Mouse (Mus musculus): Measurements from ENCODE around the gene Rin2.

The Rin2 gene

DNA sequence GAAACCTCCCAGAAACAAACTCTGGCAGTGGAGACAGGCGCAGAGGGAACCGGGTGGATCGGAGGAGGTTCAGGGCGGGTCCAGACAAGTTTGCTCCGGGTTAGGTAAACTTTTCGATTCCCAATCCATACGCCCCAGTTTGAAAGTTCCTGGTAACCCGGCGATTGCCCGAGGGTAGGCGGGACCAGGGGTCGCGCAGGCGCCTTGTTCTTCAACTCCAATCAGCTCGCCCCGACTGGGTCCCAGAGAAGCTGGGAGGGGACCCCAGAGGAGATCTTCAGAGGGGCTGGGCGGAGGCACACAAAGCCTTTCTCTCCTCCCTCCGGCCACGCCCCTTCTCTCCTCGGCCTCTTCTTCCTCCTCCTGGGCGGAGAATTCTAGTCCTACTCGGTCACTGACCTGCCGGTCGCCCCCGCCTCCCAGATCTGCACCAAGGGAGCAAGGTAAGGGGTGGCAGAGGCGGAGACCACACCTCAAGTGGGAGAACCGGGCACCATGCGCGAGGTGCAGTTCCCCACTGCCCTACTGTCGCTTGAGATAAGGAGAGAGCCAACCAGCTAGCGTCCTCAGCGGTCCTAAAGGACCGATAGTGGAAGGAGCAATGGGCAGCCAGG lies at the start of gene Rin2:
Rin2 (plus strand) TSS at position 74 of the 614 bp plus-strand sequence.
- ATAC-seq (ENCODE audit: low TSS enrichment) = peak; percentile 41

DNA sequence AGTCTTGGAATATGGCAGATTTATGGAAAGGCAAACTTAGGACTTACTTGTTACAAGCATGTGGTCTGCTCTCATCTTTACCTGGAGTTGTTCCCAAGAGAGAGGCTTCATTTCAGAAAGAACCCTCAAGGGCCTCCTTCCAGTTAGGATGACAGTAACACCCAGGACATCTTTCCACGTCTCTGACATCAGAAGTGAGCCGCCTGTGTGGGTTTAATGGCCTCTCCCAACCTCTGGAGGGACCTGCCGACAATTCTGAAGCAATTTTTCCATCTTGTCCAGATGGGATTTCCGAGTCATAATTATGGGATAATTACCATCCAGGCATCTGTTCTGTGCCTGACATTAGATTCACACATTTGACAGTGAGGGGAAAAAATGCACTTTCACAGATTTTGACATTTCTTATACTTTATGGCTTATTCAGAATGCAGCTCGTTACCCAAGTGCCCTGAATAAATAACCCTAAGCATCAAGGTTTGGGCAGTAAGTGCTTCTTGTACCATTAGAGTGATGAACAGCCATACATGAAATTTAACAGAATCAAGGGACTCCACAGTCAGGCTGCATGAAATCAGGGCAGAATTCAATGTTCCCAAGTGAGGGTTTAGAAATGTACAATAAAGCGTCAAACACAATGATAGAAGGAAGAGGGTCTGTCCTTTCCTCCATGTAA lies 43.8 kb upstream of the Rin2 start:
- no peak for ATAC-seq (ENCODE audit: low TSS enrichment)

DNA sequence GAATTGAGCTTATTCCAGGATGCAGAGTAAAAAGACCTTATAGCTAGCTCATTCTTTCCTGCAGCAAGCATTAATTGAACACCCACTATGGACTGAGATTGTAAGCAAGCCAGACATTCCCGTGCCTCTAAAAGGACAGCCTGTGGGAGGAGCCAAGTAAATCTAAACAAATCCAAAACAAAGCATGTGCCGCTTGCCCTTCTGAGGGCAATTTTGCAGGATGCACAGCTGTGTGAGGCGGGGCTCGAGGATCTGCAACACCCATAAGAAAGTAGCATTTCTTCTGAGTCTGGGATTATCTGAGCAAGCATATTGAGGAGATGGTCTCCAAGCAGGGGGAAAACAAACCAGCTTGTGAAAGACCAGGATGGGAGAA lies 43.2 kb upstream of the Rin2 start:
- ATAC-seq (ENCODE audit: low TSS enrichment) = no peak

DNA sequence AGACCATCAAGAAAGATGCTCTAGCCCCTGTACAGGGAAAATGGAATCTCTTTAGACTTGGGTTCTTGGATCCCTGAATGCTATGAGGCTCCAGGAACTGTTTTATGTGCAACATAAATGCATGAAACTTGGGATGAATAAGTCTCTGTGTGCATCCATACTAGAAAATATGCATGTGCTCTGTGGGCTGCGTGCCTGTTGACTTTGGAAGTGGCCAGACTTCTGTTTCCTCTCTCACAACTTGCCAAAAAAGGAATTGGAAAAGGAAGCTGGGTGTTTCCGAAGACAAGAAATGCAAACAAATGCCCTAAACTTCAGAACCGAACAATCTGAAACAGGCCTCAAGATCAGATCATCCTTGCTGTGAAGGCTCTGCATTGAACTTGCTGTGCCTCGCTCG lies 41.2 kb upstream of the Rin2 start:
- no peak for ATAC-seq (ENCODE audit: low TSS enrichment)

DNA sequence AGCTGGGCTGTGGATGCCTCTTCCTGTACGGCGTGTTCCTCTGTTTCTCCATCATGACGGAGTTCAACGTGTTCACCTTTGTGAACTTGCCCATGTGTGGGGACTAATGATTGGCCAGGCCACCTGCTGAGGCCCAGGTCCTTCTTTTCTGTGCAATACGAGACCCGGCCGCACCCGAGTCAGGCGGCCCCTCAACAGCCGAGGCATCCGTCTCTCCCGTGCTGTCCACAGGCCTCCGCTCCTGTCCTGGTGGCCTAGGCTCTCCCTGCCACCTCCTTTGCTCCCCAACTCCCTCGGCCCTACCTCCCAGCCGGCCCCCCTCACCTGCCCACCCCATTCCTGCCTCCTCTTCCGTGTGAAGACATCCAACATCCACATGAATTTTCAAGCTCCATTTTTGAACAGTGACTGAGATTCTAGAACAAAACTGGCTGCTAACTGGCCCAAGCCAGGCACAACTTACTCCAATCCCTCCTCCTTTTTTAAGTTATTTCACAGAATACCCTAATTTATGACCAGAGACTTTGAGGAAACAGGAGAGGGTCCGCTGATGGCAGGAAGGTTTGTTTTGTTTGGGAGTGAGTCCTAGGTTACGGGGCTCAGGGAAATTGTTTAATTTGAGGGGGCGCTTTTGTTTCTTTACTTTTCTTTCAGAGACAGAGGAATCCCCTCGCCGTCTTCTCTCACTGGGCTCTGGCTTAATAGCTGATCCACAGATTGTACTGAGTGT lies 34.6 kb upstream of the Rin2 start:
- ATAC-seq (ENCODE audit: low TSS enrichment) = no peak

DNA sequence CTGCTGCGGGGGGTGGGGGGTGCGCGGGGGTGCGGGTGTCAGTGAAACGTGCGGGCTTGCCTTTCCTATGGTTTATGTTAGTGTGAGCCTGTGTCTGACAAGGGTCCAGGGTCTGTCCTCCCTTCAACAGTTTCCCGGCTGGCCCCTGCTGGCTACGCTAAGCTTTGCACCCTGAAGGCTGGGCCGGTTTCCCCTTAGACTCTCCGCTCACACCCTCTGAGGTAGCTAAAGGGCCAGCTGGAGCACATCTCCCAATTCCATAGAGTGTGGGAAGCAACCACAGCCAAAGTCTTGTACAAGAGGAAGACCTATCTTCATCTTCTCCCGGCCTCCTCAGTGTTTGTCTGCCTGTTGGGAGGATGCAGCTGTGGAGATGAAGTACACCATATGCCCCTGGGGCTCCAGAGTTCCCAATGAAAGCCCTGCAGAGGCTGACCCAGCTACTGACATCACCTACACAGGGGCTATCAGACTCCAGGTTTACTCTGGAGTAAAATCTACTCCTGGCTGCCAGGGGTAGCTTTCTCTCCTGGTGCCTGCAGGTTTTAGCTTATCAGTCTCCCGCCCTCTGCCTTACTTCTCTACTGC lies 19.5 kb upstream of the Rin2 start:
- no peak for ATAC-seq (ENCODE audit: low TSS enrichment)

DNA sequence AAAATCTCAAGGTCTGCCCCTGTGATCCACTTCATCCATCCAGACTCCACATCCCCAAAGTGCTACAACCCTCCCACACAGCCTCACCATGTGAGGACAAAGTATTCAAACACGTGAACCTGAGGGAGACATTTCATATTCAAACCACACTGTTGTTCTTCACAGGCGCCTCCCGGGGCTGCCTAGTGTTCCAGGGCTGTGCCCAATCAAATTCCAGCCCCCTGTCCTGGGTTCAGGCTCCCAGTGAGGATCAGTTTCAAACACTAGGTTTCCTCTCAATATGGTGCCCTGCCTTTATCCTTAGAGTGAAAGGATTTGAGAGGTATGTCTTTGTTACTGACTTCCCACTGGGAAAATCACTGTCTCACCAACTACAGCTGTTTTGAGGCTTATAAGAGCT lies 18.9 kb upstream of the Rin2 start:
- ATAC-seq (ENCODE audit: low TSS enrichment) = no peak

DNA sequence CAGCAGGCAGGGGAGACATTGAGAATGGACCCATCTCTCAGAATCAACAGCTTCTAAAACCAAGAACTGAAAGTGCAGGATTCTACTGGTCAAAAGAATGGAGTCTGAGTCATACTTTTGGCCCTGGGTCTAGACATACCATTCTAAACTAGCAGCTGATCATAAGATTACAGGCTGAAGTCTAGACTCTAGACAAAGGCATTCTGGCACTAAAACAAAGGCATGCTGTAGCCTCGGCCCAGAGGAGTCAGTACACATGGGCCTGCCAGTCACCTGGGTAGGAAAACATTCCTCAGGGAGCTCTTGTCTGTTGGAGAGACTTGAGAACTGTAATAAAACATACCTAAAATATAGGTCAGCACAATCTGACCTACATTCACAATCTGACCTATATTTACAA lies 18.3 kb upstream of the Rin2 start:
- ATAC-seq (ENCODE audit: low TSS enrichment) = no peak

DNA sequence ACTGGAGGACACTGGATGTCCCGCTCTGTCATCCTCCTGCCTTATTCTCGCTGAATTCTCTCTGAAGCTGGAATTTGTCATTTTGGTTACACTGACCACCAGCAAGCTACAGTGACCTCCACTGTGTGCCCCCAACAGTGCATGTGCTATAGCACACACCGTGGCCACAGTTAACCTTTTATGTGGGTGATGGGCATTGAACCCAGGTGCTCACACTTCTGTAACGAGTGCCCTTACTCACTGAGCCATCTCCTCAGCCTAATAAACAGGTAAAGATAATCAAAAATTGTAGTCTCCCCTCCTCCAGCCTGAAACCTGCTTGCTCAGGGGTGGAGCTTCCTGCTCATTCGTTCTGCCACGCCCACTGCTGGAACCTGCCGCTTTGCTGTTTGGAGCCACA lies 13.8 kb upstream of the Rin2 start:
- no peak for ATAC-seq (ENCODE audit: low TSS enrichment)

DNA sequence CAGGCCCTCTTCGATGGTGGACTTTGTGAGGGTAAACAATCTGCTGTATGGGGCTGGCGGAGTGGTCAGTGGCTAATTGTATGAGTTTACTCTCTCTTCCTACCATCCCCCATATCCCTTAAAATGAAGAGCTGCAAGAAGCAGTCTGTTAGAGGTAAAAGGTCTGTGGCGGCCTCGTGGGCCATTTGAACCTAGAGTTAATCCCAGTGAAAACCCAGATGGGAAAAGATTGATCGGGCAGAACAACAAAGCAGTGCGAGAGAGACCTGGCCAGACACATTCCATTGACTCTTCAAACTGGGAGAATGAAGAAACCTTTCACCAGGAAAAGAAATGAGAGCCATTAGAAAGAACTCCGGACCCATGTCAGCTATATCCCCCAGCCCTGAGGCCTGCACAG lies 11.1 kb upstream of the Rin2 start:
- ATAC-seq (ENCODE audit: low TSS enrichment) = no peak

DNA sequence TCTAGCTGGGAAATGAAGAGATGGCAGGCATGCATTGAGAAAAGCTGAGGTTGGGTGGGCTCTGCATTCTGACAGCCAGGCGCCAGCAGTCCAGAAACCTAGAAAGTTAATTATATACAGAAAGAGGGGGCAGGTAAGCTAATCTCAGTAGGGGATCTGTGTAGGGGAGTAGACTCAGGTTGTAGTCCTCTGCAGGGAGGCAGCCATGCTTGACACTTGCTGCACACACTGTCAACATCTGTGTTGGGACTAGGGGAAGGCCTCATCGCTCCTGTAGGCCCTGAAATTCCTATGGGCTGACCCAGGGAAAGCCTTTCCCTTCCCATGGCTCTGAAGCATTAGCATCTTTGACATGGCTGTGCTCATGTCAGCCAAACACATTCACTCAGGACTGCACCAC lies 10.7 kb upstream of the Rin2 start:
- ATAC-seq (ENCODE audit: low TSS enrichment) = no peak

DNA sequence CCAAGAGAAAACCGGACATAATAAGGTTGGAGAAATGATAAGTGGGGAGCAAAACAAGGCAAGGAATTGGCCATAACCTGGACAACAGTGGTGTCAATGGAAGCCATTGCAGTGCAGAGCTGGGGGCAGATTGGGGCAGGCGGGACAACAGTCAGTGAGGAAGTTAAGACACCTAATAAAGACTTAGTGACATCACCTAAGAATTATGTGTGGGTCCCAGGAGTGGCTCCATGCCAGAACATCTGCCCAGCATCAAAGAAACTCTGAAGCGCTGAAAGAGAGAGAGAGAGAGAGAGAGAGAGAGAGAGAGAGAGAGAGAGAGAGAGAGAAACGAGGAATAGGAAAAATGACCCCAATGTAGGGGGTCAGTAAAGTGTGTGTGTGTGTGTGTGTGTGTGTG lies 6.9 kb upstream of the Rin2 start:
- ATAC-seq (ENCODE audit: low TSS enrichment) = no peak

DNA sequence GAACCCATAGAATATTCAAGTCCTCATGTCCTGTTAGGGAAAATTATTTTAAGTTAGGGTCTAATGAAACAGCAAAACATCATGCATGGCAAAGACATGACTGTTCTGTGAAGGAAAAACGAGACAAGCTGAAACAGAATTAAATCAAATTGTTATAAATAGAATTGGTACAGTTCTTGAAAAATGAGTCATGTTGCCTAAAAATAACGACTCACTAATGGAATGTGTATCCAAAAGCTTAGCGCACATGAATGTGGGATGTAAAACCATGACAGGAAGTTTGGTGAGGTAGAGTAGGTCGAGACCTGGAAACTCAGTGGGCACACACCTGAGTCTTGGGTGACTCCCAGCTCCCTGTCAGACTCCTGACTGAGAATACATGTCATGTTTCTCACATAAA lies 4.9 kb upstream of the Rin2 start:
- no peak for ATAC-seq (ENCODE audit: low TSS enrichment)

DNA sequence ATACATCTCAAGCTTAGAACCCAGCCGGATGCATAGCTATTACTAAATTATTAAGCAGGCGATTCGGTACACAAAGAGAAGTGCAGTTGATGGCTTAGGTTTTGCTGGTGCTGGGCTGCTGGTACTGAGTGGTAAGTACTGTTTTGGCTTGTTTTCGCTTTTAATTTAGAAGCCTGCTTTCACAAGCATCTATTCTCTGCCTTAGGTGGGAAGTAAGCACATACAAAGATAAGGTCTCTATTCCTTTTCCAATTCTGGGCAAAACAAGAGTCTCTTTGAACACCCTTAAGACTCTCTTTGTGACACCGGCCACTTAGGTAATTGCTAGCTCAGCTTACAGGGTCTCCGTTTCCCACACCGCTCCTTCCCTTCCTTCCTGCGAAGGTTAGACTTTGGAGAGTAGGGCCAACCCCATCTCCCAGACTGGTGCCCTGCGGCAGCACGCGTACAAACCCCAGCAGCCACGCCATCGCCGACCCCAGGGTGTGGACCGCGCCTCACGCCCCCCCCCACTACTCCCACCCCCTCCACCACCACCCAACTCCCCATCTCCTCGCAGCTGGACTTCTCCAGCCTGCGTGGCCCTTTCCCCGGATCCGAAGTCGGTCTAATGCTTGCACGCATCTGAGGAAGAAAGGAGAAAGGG lies 396 bp upstream of the Rin2 start:
- ATAC-seq (ENCODE audit: low TSS enrichment) = no peak

DNA sequence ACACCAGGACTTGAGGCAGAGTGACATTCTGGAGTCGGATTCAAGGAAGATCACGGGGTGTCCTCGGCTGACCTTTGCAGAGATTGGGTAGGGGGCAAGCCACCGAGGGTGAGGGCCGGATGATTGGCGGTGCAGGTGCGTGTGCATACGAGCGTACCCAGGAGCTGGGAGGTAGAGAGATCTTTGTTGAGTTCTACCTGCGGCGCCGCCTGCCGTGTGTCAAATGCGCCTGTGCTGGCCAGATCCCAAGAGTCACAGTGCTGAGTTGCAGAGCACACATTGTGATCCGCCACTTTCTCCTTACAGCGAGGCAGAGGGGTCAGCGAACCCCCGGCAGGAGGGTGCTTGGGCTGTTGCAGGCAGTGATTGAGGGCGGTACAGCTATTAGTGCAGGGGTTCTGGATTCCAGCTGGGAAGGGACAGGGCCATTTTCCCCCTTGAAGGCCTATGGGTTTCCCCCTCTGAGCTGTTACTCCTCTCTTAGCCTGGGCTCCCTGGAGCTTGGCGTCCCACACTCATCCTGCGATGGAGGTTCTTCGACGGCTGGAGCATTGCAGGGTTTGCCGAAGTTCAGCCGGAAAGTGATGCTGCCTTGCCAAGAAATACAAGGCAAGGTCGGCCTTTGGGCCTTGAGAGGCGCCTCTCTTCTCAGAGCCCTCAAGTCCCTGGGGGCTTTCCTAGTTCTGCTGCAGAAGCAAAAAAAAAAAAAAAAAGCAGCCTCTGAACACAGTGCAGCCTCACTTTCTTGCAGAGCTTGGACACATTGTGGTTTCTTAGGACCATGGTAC lies 935 bp downstream of the Rin2 start:
- ATAC-seq (ENCODE audit: low TSS enrichment) = peak; percentile 45

DNA sequence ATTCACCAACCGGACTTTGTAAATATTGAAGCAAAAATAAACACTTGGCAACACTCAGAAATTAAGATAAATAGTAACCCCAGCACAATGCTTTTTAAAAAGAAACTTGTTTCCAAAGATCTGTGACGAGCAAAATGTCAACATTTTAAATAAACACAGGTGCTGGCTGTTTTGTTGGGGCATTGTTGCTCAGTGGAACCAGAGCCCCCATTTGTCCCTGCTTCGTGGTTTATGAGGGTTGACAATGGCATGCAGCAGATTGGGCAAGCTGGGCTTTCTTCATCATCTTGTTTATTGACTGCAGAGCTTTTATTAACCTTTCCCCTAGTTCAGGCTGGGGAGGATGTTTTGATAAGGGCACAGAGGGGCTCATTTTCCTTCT lies 1.5 kb downstream of the Rin2 start:
- ATAC-seq (ENCODE audit: low TSS enrichment) = no peak

DNA sequence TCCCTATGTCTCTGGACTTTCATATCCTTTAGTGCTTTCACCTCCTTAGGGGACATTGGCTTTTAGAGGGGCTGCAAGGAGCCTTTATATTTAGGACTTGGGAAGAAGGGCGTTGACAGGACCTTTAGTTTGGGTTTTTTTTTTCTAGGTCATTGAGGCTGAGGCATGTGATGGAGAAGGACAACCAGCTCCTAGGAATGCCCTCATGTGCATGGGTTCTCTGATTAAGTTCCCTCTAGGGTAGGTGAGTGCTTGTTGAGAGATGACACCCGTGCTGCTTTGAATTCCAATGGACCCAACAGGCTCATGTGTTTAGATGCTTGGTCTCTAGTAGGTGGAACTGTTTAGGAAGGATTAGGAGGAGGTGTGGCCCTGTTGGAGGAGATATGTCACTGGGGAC lies 1.9 kb downstream of the Rin2 start:
- ATAC-seq (ENCODE audit: low TSS enrichment) = no peak

DNA sequence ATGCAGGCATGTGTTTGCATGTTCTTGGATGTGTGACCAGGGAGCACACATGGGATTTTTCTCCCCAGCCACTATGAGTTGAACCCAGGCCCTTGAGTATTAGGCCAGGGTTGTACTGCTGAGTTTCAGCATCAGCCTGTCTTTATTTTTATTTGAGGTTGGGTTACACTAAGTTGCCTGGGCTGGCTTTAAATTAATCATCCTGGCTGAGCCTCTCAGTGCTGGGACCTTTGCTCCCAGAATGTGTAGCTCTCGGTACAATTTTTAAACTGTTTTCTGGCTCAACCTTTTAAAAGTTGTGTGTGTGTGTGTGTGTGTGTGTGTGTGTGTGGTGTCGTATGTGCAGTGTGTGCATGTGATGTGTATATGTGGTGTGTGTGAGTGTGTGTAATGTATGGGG lies 5.1 kb downstream of the Rin2 start:
- ATAC-seq (ENCODE audit: low TSS enrichment) = no peak

DNA sequence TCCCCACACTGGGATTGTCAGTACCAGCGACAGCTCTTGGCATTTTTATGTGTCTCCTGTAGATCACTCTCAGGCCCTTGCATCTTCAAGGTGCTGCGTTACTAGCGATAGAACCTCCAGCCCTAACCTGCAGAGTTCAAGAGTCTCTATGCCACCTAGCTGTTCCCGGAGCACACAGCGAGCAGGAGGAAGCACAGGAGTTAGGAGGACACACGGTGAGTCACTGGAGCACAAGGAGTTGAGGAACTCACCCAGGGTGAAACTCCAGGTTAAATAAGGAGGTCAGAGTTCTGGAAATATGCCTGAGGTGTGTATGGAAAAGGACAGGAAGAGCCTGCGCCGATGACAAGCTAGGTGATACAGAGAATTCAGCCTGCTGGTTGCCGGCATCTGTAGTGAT lies 5.7 kb downstream of the Rin2 start:
- no peak for ATAC-seq (ENCODE audit: low TSS enrichment)

DNA sequence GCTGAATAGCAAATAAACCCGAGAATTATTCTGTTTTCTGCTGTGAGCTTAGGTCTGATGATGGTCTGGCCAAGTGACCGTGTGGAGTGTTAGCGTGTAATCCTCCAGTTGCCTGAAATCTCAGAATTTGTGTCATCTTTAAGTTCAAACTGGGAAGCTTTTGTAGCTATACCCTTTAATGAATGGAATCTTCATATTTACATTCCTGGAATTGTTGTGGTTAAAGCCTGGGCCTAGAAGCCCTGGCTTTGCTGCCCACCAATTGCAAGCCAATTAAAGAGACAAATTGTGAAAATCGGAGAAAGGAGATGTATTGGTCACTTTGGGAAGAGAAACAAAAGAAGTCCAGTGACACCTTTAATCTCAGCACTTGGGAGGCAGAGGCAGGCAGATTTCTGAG lies 6.6 kb downstream of the Rin2 start:
- ATAC-seq (ENCODE audit: low TSS enrichment) = no peak

DNA sequence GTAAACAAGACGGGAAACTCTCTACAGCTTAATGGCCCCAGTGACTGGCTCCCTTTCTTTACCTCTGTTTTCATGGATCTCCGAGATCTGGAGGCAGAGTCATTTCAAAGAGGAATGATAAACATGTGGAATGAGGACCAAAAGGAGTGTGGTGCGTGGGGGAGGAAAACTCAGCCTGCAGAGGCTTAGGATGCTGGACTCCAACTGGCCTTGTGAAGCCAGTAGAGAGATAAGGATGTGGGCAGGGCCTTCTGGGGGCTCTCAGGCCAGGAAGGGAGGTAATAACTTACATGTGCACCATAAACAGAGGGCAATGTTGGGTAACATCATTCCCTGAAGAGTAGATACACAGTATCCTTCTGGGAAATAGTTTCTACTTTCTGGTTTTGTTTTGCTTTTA lies 7.9 kb downstream of the Rin2 start:
- ATAC-seq (ENCODE audit: low TSS enrichment) = no peak

DNA sequence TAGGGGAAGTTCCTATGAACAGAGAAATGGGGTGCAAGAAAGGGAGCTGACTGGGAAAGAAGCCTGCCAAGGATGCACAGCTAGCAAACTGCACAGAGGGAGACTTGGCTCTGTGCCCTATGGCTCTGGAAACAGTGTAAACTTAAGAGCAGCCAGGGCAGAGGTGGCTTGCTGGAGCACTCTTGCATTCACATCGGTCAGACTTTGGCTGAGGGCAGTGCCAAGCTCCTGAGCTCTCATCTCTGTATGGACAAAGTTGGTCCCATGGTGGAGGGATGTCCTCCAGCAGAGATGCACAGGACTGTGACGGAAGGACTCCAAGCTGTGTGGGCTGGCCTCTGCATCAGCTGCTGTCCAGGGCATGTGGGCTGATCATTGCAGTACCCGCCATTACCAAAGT lies 8.5 kb downstream of the Rin2 start:
- peak; percentile 50 for ATAC-seq (ENCODE audit: low TSS enrichment)

Measured in frontal cortex, adult (tissue).